Comparison of ENCODE assay signal across 1 mouse cellular context in the genomic region with DNA sequence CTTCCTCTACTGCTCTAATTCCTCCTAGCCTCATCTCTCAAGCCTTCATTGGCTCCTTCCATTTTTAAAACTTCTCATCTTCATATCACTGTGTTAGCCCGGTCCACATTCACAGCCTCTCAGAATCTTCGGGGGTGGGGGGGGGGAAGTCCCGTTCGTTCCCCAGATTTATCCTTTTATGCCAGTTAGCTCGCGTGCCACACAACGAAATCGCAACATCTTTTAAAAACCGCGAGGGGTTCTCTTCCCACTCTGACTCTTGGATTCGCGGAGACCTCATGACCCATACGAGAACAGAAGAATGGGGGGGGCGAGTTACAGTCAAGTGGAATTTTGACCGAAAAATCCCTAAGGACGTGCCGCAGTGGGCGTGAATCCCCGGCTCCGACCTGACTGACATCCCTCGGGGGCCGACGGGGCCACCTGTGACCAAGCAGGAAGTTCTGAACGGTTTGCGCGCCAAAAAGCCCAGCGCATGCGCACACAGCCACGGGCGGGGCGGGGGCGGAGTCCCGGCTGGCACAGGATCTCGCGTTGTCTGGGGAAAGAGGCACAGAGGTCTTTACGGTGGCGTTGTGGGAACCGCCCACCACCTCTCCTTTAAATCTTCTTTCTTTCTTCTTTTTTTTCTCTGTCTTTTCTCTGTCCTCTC.
A peak's percentile ranks its signal among the peaks of the same experiment; 100 is the strongest.
TF ChIP-seq lines count a peak whose summit lies in the region.

No protein-coding gene starts in this region.

TF ChIP-seq in MEL, 35 proteins besides CTCF, POLR2A, EP300 and RAD21 (continued from another document):
- peak; percentile 95 for TF ChIP-seq POLR2AphosphoS2 (IDR thresholded peaks at IDR 0.05; ENCODE audit: low read length)
- no peak for TF ChIP-seq ETS1 (IDR thresholded peaks at IDR 0.05; ENCODE audit: low read depth, low read length)
- TF ChIP-seq USF1 (IDR thresholded peaks at IDR 0.05; ENCODE audit: low read depth, low read length): no peak
- TF ChIP-seq SIN3A (IDR thresholded peaks at IDR 0.05; ENCODE audit: low read length): peak; percentile 53; the same call in 1 of the 2 replicates
- TF ChIP-seq POLR2AphosphoS5 (IDR thresholded peaks at IDR 0.05; ENCODE audit: borderline replicate concordance, low read depth, low read length): no peak
- no peak for TF ChIP-seq JUND (IDR thresholded peaks at IDR 0.05; ENCODE audit: low read depth, low read length)
- 0 out of 2 replicates have a peak, but pooled peaks have one; percentile 28 for TF ChIP-seq ZNF384 (IDR thresholded peaks at IDR 0.05; ENCODE audit: low read depth, low read length)
- TF ChIP-seq KAT2A (conservative IDR thresholded peaks at IDR 0.05; ENCODE audit: low read depth, low read length): no peak
- no peak for TF ChIP-seq MAFK (IDR thresholded peaks at IDR 0.05; ENCODE audit: borderline replicate concordance, low read depth, low read length)
- TF ChIP-seq UBTF (IDR thresholded peaks at IDR 0.05; ENCODE audit: borderline replicate concordance, insufficient read depth, low read depth, low read length): no peak
- peak; percentile 46; the same call in 1 of the 2 replicates for TF ChIP-seq RCOR1 (IDR thresholded peaks at IDR 0.05; ENCODE audit: low read depth, low read length)
- no peak for TF ChIP-seq ZKSCAN1 (IDR thresholded peaks at IDR 0.05; ENCODE audit: low read depth, low read length)
- peak; percentile 88 for TF ChIP-seq CHD2 (IDR thresholded peaks at IDR 0.05; ENCODE audit: low read length)
- TF ChIP-seq MAX (IDR thresholded peaks at IDR 0.05; ENCODE audit: low read length): peak; percentile 79; the same call in 1 of the 2 replicates
- peak; percentile 78 for TF ChIP-seq ELF1 (IDR thresholded peaks at IDR 0.05; ENCODE audit: low read depth, low read length)
- TF ChIP-seq CHD1 (IDR thresholded peaks at IDR 0.05; ENCODE audit: low read depth, low read length): no peak; the same call in 1 of the 2 replicates
- peak; percentile 76 for TF ChIP-seq NRF1 (IDR thresholded peaks at IDR 0.05; ENCODE audit: insufficient read depth, low read depth, low read length, poor library complexity, severe bottlenecking)
- TF ChIP-seq GABPA (IDR thresholded peaks at IDR 0.05; ENCODE audit: low read depth, low read length): no peak
- TF ChIP-seq MYB (IDR thresholded peaks at IDR 0.05; ENCODE audit: low read depth, low read length): no peak
